Mouse (Mus musculus) hindbrain, postnatal 0 days (tissue): Measurements from ENCODE around the gene Crb3. TPM values are rescaled to one million over a fixed set of nuclear protein-coding genes. Genes with fewer than 3 reads are reported as not detected.

Experiments
- ATAC-seq: fragments of 200-750 bp; cut with Nextera tagmentation; 2 replicates; pipeline ENCODE4 v1.8.0; 2017; ENCODE audit warnings: mild to moderate bottlenecking, moderate TSS enrichment, moderate library complexity
- DNase-seq: peaks from one replicate; pipeline ENCODE4 v3.0.0-alpha.2; 2015; ENCODE audit warnings: low spot score
- H3K27ac ChIP-seq: fragments of 300-500 bp; sonication (generic); 2 replicates; pipeline ENCODE4 v1.5.1; 2014; ENCODE audit warnings: mild to moderate bottlenecking
- H3K27me3 ChIP-seq: fragments of 300-500 bp; sonication (generic); 2 replicates; pipeline ENCODE4 v1.6.1; 2014; ENCODE audit warnings: low read length, mixed read lengths; ENCODE audit not compliant: insufficient read depth
- H3K36me3 ChIP-seq: fragments of 300-500 bp; sonication (generic); 2 replicates; pipeline ENCODE4 v1.6.1; 2014; ENCODE audit warnings: low read length, mixed read lengths; ENCODE audit not compliant: insufficient read depth
- H3K4me1 ChIP-seq: fragments of 300-500 bp; sonication (generic); 2 replicates; pipeline ENCODE4 v1.6.1; 2014; ENCODE audit warnings: antibody characterized with exemption, low read length, mixed read lengths; ENCODE audit not compliant: insufficient read depth
- H3K4me2 ChIP-seq: fragments of 300-500 bp; sonication (generic); 2 replicates; pipeline ENCODE4 v1.6.1; 2014; ENCODE audit warnings: low read depth, mild to moderate bottlenecking, low read length, moderate library complexity, mixed read lengths
- H3K4me3 ChIP-seq: fragments of 300-500 bp; sonication (generic); 2 replicates; pipeline ENCODE4 v1.5.1; 2014; ENCODE audit warnings: low read length
- H3K9ac ChIP-seq: fragments of 300-500 bp; sonication (generic); replicated peaks from 2 replicates; pipeline ENCODE4 v1.6.1; 2014; ENCODE audit warnings: mild to moderate bottlenecking, low read length, moderate library complexity, mixed read lengths
- H3K9me3 ChIP-seq: fragments of 300-500 bp; sonication (generic); 2 replicates; pipeline ENCODE4 v1.6.1; 2016; ENCODE audit warnings: low read length, mixed read lengths
- CTCF ChIP-seq: IDR thresholded peaks from 2 replicates; pipeline ENCODE4 v1.5.1; 2016; ENCODE audit warnings: antibody characterized with exemption, control low read depth, low read depth
- WGBS: fragments of 180-500 bp; shearing (Covaris S2); extraction: QIAGEN DNeasy Blood & Tissue Kit; methylation state at CpG from one replicate; pipeline ENCODE4 v1.1.7; 2014; 5-methylcytosine and 5-hydroxymethylcytosine counted together
- polyA plus RNA-seq: library from polyadenylated mRNA; unstranded; fragments of >200 nt; fragmentation: Nextera tagmentation; extraction: Ambion mirVana; gene quantifications from 2 replicates; pipeline ENCODE4 v1.2.1, GENCODE M21; 2015
- total RNA-seq: library from RNA; depleted of rRNA; stranded (reverse); fragments of >200 nt; gene quantifications from 2 replicates; pipeline ENCODE4 v1.2.3, GENCODE M21; 2014

Gene Crb3
- total and polyA plus RNA-seq, 2 experiments from 2014 or later: 6.0 to 7.1 TPM

GRCm38 (mm10) chr17:57061069-57061468 is 2.2 kb downstream of the Crb3 start:
- Histone ChIP-seq H3K36me3 (peaks cover 5% of the 10 kb centered on the region; the same call in 1 of the 2 replicates), H3K4me3 (peak overlapping the region; percentile 91), H3K9ac (no peak overlapping the region), H3K4me1 (peaks cover 8% of the 10 kb centered on the region; the same call in 1 of the 2 replicates), H3K9me3 (no peaks in the 10 kb centered on the region), H3K27me3 (peaks cover 12% of the 10 kb centered on the region), H3K27ac (no peak overlapping the region), H3K4me2 (peak overlapping the region; percentile 66)
- ATAC-seq (no peak), DNase-seq (no peak)
- WGBS: 42% methylated on average over 10 of the region's 10 CpGs
- no peak for TF ChIP-seq CTCF

GRCm38 (mm10) chr17:57062011-57062521 is 3.2 kb downstream of the Crb3 start:
- H3K4me2 ChIP-seq: peak overlapping the region; percentile 66
- H3K4me1 ChIP-seq: peaks cover 8% of the 10 kb centered on the region; the same call in 1 of the 2 replicates
- no peaks in the 10 kb centered on the region for H3K9me3 ChIP-seq
- ATAC-seq: no peak
- 1% methylated on average over 39 of the region's 39 CpGs for WGBS
- no peak overlapping the region for H3K9ac ChIP-seq
- H3K36me3 ChIP-seq: no peaks in the 10 kb centered on the region
- H3K27me3 ChIP-seq: peaks cover 12% of the 10 kb centered on the region
- no peak for DNase-seq
- H3K4me3 ChIP-seq: peak overlapping the region; percentile 35
- no peak overlapping the region for H3K27ac ChIP-seq
- no peak for TF ChIP-seq CTCF

- no peak for TF ChIP-seq CTCF
- no peak for ATAC-seq
These were observed 3.6 kb downstream of the Crb3 start for GRCm38 (mm10) chr17:57062548-57062947.

GRCm38 (mm10) chr17:57063031-57063430 is 4.1 kb downstream of the Crb3 start:
- no peak for TF ChIP-seq CTCF
- Histone ChIP-seq H3K27me3 (peaks cover 12% of the 10 kb centered on the region), H3K36me3 (no peaks in the 10 kb centered on the region), H3K4me2 (no peak overlapping the region), H3K4me3 (no peak overlapping the region), H3K9me3 (no peaks in the 10 kb centered on the region), H3K4me1 (peaks cover 8% of the 10 kb centered on the region; the same call in 1 of the 2 replicates), H3K9ac (no peak overlapping the region), H3K27ac (no peak overlapping the region)
- no peak for ATAC-seq
- no peak for DNase-seq
- WGBS: 13% methylated on average over 8 of the region's 8 CpGs

More at GRCm38 (mm10) chr17:57062548-57062947, 3.6 kb downstream of the Crb3 start:
- Histone ChIP-seq H3K4me1 (peaks cover 8% of the 10 kb centered on the region; the same call in 1 of the 2 replicates), H3K4me2 (peak overlapping the region; percentile 66), H3K4me3 (peak overlapping the region; percentile 35), H3K36me3 (no peaks in the 10 kb centered on the region), H3K9ac (no peak overlapping the region), H3K27ac (no peak overlapping the region), H3K9me3 (no peaks in the 10 kb centered on the region), H3K27me3 (peaks cover 12% of the 10 kb centered on the region)
- WGBS: under 1% methylated on average over 21 of the region's 22 CpGs
- no peak for DNase-seq

- no peak overlapping the region for H3K4me2 ChIP-seq
- no peak overlapping the region for H3K27ac ChIP-seq
- peaks cover 3% of the 10 kb centered on the region; the same call in 1 of the 2 replicates for H3K4me1 ChIP-seq
- ATAC-seq: no peak
- H3K9me3 ChIP-seq: no peaks in the 10 kb centered on the region
- no peak for DNase-seq
- H3K4me3 ChIP-seq: no peak overlapping the region
- 61% methylated on average over 5 of the region's 5 CpGs for WGBS
- no peak overlapping the region for H3K9ac ChIP-seq
- no peaks in the 10 kb centered on the region for H3K36me3 ChIP-seq
- peaks cover 8% of the 10 kb centered on the region for H3K27me3 ChIP-seq
- TF ChIP-seq CTCF: no peak
These were observed 8.0 kb downstream of the Crb3 start for GRCm38 (mm10) chr17:57066908-57067307.

GRCm38 (mm10) chr17:57070272-57070671 is 11.4 kb downstream of the Crb3 start:
- H3K4me1 ChIP-seq: no peaks in the 10 kb centered on the region
- H3K36me3 ChIP-seq: no peaks in the 10 kb centered on the region
- WGBS: 16% methylated on average over 9 of the region's 9 CpGs
- peak overlapping the region; percentile 6; the same call in 1 of the 2 replicates for H3K4me3 ChIP-seq
- H3K4me2 ChIP-seq: peak overlapping the region; percentile 23
- DNase-seq (no peak), ATAC-seq (no peak)
- no peak overlapping the region for H3K27ac ChIP-seq
- H3K9ac ChIP-seq: no peak overlapping the region
- TF ChIP-seq CTCF: no peak
- no peaks in the 10 kb centered on the region for H3K27me3 ChIP-seq
- H3K9me3 ChIP-seq: no peaks in the 10 kb centered on the region

GRCm38 (mm10) chr17:57070699-57071098 is 11.8 kb downstream of the Crb3 start:
- Histone ChIP-seq H3K27me3 (no peaks in the 10 kb centered on the region), H3K9ac (no peak overlapping the region), H3K4me1 (no peaks in the 10 kb centered on the region), H3K4me3 (peak overlapping the region; percentile 6; the same call in 1 of the 2 replicates), H3K9me3 (no peaks in the 10 kb centered on the region), H3K27ac (no peak overlapping the region), H3K4me2 (peak overlapping the region; percentile 23; the same call in 1 of the 2 replicates), H3K36me3 (no peaks in the 10 kb centered on the region)
- DNase-seq: peak; percentile 49
- TF ChIP-seq CTCF: no peak
- 3% methylated on average over 11 of the region's 11 CpGs for WGBS
- ATAC-seq: peak; percentile 41; the same call in 1 of the 2 replicates
